Mouse (Mus musculus) stomach, postnatal 0 days (tissue): ENCODE data around the gene Zbtb39. TPM values are rescaled to one million over a fixed set of nuclear protein-coding genes. Genes with fewer than 3 reads are reported as not detected.
A peak's percentile ranks its signal among the peaks of the same experiment; 100 is the strongest.

Source experiments
- ATAC-seq: fragments of 200-750 bp; cut with Nextera tagmentation; 2 replicates; pipeline ENCODE4 v1.8.0; 2017; ENCODE audit not compliant: low FRiP score, low TSS enrichment
- DNase-seq: peaks from one replicate; pipeline ENCODE4 v3.0.0-alpha.2; 2016; ENCODE audit warnings: low spot score
- H3K27ac ChIP-seq: fragments of 300-500 bp; sonication (generic); replicated peaks from 2 replicates; pipeline ENCODE4 v1.5.1; 2014; ENCODE audit warnings: mild to moderate bottlenecking, control low read depth
- H3K27me3 ChIP-seq: fragments of 300-500 bp; sonication (generic); 2 replicates; pipeline ENCODE4 v1.6.1; 2014; ENCODE audit warnings: low read length; ENCODE audit not compliant: control insufficient read depth, insufficient read depth
- H3K36me3 ChIP-seq: fragments of 300-500 bp; sonication (generic); 2 replicates; pipeline ENCODE4 v1.6.1; 2014; ENCODE audit warnings: low read length, mixed read lengths; ENCODE audit not compliant: control insufficient read depth, insufficient read depth
- H3K4me1 ChIP-seq: fragments of 300-500 bp; sonication (generic); replicated peaks from 2 replicates; pipeline ENCODE4 v1.6.1; 2014; ENCODE audit warnings: antibody characterized with exemption; ENCODE audit not compliant: control insufficient read depth, insufficient read depth
- H3K4me2 ChIP-seq: fragments of 300-500 bp; sonication (generic); replicated peaks from 2 replicates; pipeline ENCODE4 v1.6.1; 2014; ENCODE audit warnings: low read depth, mild to moderate bottlenecking, control low read depth, moderate library complexity
- H3K4me3 ChIP-seq: fragments of 300-500 bp; sonication (generic); 2 replicates; pipeline ENCODE4 v1.5.1; 2014; ENCODE audit warnings: low read depth, low read length, control low read depth
- H3K9ac ChIP-seq: fragments of 300-500 bp; sonication (generic); 2 replicates; pipeline ENCODE4 v1.6.1; 2014; ENCODE audit warnings: mild to moderate bottlenecking, low read length, control low read depth, mixed read lengths
- H3K9me3 ChIP-seq: fragments of 300-500 bp; sonication (generic); 2 replicates; pipeline ENCODE4 v1.6.1; 2016; ENCODE audit warnings: low read length; ENCODE audit not compliant: control insufficient read depth
- CTCF ChIP-seq: IDR thresholded peaks from 2 replicates; pipeline ENCODE4 v1.5.1; 2016; ENCODE audit warnings: antibody characterized with exemption, low read depth, mild to moderate bottlenecking, moderate library complexity
- EP300 ChIP-seq: optimal IDR thresholded peaks from 2 replicates; pipeline ENCODE3; 2016; ENCODE audit warnings: antibody characterized with exemption
- WGBS: fragments of 180-500 bp; shearing (Covaris S2); extraction: QIAGEN DNeasy Blood & Tissue Kit; methylation state at CpG from one replicate; pipeline ENCODE4 v1.1.7; 2014; 5-methylcytosine and 5-hydroxymethylcytosine counted together
- polyA plus RNA-seq: library from polyadenylated mRNA; unstranded; fragments of >200 nt; fragmentation: Nextera tagmentation; extraction: Ambion mirVana; gene quantifications from 2 replicates; pipeline ENCODE4 v1.2.1, GENCODE M21; 2015

The Zbtb39 gene
- polyA plus RNA-seq, 1 experiment from 2014 or later, result 1.4 TPM

GRCm38 (mm10) chr10:127704293-127704692, 35.0 kb upstream of the Zbtb39 start:
- no peak for TF ChIP-seq EP300
- TF ChIP-seq CTCF, result no peak
- 43% methylated on average over 2 of the region's 2 CpGs for WGBS
- Histone ChIP-seq H3K36me3 (no peaks in the 10 kb centered on the region; the same call in 1 of the 2 replicates), H3K9me3 (no peaks in the 10 kb centered on the region), H3K27me3 (no peaks in the 10 kb centered on the region), H3K9ac (no peak overlapping the region), H3K4me2 (0 out of 2 replicates have a peak overlapping the region, but pooled peaks have one; percentile 34), H3K4me1 (no peaks in the 10 kb centered on the region), H3K4me3 (no peak overlapping the region), H3K27ac (peak overlapping the region; percentile 78; the same call in 1 of the 2 replicates)
- ATAC-seq (peak; percentile 90), DNase-seq (peak; percentile 69)

GRCm38 (mm10) chr10:127704766-127705220, 34.5 kb upstream of the Zbtb39 start, which contains the start of gene Myo1a:
Myo1a (plus strand) TSS chr10:127705170.
- H3K4me1 ChIP-seq, result no peaks in the 10 kb centered on the region
- 78% methylated on average over 2 of the region's 2 CpGs for WGBS
- DNase-seq (no peak), ATAC-seq (no peak)
- H3K4me2 ChIP-seq, result peak within 1 kb of the TSS; percentile 34
- TF ChIP-seq CTCF, result peak; percentile 42
- no peak for TF ChIP-seq EP300
- peak within 1 kb of the TSS; percentile 19 for H3K4me3 ChIP-seq
- no peak within 1 kb of the TSS for H3K9ac ChIP-seq
- H3K27me3 ChIP-seq, result no peaks in the 10 kb centered on the region
- H3K36me3 ChIP-seq, result no peaks in the 10 kb centered on the region
- no peaks in the 10 kb centered on the region for H3K9me3 ChIP-seq
- peak within 1 kb of the TSS; percentile 78 for H3K27ac ChIP-seq

- H3K27me3 ChIP-seq, result no peaks in the 10 kb centered on the region
- no peaks in the 10 kb centered on the region for H3K4me1 ChIP-seq
- H3K9me3 ChIP-seq, result no peaks in the 10 kb centered on the region
- no peak overlapping the region for H3K4me3 ChIP-seq
- ATAC-seq (no peak), DNase-seq (no peak)
- 84% methylated on average over 4 of the region's 4 CpGs for WGBS
- no peak overlapping the region for H3K9ac ChIP-seq
- H3K36me3 ChIP-seq, result no peaks in the 10 kb centered on the region
- H3K27ac ChIP-seq, result no peak overlapping the region
- H3K4me2 ChIP-seq, result no peak overlapping the region
- TF ChIP-seq CTCF, result no peak
- TF ChIP-seq EP300, result no peak
These were observed 33.6 kb upstream of the Zbtb39 start for GRCm38 (mm10) chr10:127705783-127706182.

DNA sequence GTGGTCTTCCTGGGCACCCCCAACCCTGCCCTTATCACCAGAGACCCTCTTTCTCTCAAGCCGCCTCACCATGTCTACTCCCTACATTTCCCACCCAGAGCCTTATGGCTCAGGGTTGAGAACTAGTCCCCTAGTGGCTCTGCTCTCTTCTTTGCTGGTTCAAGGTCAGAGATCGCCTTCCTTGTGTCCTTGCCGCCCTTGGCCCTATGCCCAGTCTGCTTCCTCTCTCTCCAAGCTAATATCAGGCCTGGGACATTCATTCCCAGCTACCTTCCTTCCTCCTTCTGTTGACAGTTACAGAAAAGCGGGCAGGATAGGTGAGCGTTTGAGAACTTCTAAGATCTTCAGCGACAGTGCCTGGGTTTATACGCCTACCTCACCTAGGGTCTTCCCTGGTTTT, 31.6 kb upstream of the Zbtb39 start:
- no peak for ATAC-seq
- 65% methylated on average over 7 of the region's 7 CpGs for WGBS
- H3K9ac ChIP-seq, result no peak overlapping the region
- H3K4me1 ChIP-seq, result no peaks in the 10 kb centered on the region
- H3K27me3 ChIP-seq, result no peaks in the 10 kb centered on the region
- no peaks in the 10 kb centered on the region for H3K9me3 ChIP-seq
- peak; percentile 53 for DNase-seq
- no peak overlapping the region for H3K4me2 ChIP-seq
- TF ChIP-seq EP300, result no peak
- no peak for TF ChIP-seq CTCF
- H3K27ac ChIP-seq, result no peak overlapping the region
- no peak overlapping the region for H3K4me3 ChIP-seq
- no peaks in the 10 kb centered on the region for H3K36me3 ChIP-seq

DNA sequence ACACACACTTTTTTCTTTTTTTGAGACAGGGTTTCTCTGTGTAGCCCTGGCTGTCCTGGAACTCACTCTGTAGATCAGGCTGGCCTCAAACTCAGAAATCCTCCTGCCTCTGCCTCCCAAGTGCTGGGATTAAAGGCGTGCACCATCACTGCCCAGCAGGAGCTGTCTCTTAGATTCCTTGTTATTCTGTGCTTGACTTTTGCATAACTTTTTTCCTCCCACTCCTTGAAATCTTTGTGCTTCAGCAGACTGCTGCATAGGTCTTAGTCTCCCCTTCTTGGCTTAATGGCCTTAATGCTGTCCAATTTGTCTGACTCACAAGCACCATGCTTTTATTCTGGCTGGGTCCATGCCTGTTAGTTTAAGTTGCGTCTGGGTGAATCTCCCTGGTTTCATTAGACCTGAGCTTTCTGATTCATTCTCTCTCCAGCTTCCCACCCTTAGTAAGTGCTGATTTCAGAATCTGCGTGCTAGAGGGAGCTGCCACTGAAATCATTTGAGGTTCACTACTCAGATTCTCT, 30.4 kb upstream of the Zbtb39 start:
- H3K4me3 ChIP-seq, result no peak overlapping the region
- no peaks in the 10 kb centered on the region for H3K9me3 ChIP-seq
- DNase-seq (no peak), ATAC-seq (no peak)
- 75% methylated on average over 3 of the region's 3 CpGs for WGBS
- TF ChIP-seq EP300 (no peak), CTCF (no peak)
- no peaks in the 10 kb centered on the region for H3K4me1 ChIP-seq
- no peak overlapping the region for H3K9ac ChIP-seq
- no peaks in the 10 kb centered on the region for H3K27me3 ChIP-seq
- no peak overlapping the region for H3K4me2 ChIP-seq
- no peaks in the 10 kb centered on the region for H3K36me3 ChIP-seq
- H3K27ac ChIP-seq, result no peak overlapping the region

DNA sequence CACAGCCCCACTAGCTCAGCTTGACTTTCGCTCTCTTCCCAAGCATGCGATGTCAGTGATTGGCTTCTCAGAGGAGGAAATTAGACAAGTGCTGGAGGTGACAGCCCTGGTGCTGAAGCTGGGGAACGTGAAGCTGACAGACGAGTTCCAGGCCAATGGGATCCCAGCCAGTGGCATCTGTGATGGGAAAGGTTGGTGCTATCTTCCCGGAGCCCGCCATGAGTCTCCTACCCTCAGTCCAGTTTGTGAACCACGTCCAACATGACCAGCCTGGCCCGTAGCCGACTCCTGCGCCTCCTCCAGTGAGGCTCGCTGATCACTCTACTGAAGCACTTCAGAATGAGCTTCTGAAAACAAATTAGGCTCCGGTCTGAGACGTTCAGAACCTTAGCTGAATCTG, 29.0 kb upstream of the Zbtb39 start:
- no peaks in the 10 kb centered on the region for H3K27me3 ChIP-seq
- 80% methylated on average over 13 of the region's 13 CpGs for WGBS
- DNase-seq (no peak), ATAC-seq (no peak)
- H3K4me2 ChIP-seq, result no peak overlapping the region
- H3K9ac ChIP-seq, result no peak overlapping the region
- H3K27ac ChIP-seq, result no peak overlapping the region
- no peak overlapping the region for H3K4me3 ChIP-seq
- H3K36me3 ChIP-seq, result no peaks in the 10 kb centered on the region
- TF ChIP-seq CTCF (no peak), EP300 (no peak)
- no peaks in the 10 kb centered on the region for H3K9me3 ChIP-seq
- H3K4me1 ChIP-seq, result no peaks in the 10 kb centered on the region
